Mouse (Mus musculus) kidney, embryonic 14.5 days (tissue): ENCODE data around the gene Gm45233. TPM values are rescaled to one million over a fixed set of nuclear protein-coding genes. Genes with fewer than 3 reads are reported as not detected.

Experiments
- ATAC-seq: fragments of 200-750 bp; cut with Nextera tagmentation; 2 replicates; pipeline ENCODE4 v1.8.0; 2017; ENCODE audit warnings: moderate number of reproducible peaks, mild to moderate bottlenecking, moderate TSS enrichment, moderate library complexity; ENCODE audit not compliant: low FRiP score, low TSS enrichment
- H3K27ac ChIP-seq: fragments of 300-500 bp; sonication (generic); 2 replicates; pipeline ENCODE4 v1.5.1; 2014; ENCODE audit warnings: low read depth, mild to moderate bottlenecking, low read length, moderate library complexity, mixed read lengths
- H3K27me3 ChIP-seq: fragments of 300-500 bp; sonication (generic); 2 replicates; pipeline ENCODE4 v1.6.1; 2014; ENCODE audit warnings: mild to moderate bottlenecking, low read length; ENCODE audit not compliant: control insufficient read depth, insufficient read depth
- H3K36me3 ChIP-seq: fragments of 300-500 bp; sonication (generic); 2 replicates; pipeline ENCODE4 v1.6.1; 2014; ENCODE audit warnings: low read length, mixed read lengths; ENCODE audit not compliant: control insufficient read depth, insufficient read depth
- H3K4me1 ChIP-seq: fragments of 300-500 bp; sonication (generic); 2 replicates; pipeline ENCODE4 v1.6.1; 2014; ENCODE audit warnings: low read length, mixed read lengths; ENCODE audit not compliant: control insufficient read depth, insufficient read depth
- H3K4me2 ChIP-seq: fragments of 300-500 bp; sonication (generic); replicated peaks from 2 replicates; pipeline ENCODE4 v1.6.1; 2014; ENCODE audit warnings: low read depth, mild to moderate bottlenecking, low read length
- H3K4me3 ChIP-seq: fragments of 300-500 bp; sonication (generic); 2 replicates; pipeline ENCODE4 v1.5.1; 2014; ENCODE audit warnings: mild to moderate bottlenecking, low read length
- H3K9ac ChIP-seq: fragments of 300-500 bp; sonication (generic); 2 replicates; pipeline ENCODE4 v1.6.1; 2014; ENCODE audit warnings: low read depth, mild to moderate bottlenecking, low read length, moderate library complexity
- H3K9me3 ChIP-seq: fragments of 300-500 bp; sonication (generic); 2 replicates; pipeline ENCODE4 v1.6.1; 2016; ENCODE audit warnings: low read length; ENCODE audit not compliant: control insufficient read depth
- WGBS: fragments of 180-500 bp; shearing (Covaris S2); extraction: QIAGEN DNeasy Blood & Tissue Kit; methylation state at CpG from one replicate; pipeline ENCODE4 v1.1.7; 2014; 5-methylcytosine and 5-hydroxymethylcytosine counted together
- polyA plus RNA-seq: library from polyadenylated mRNA; unstranded; fragments of >200 nt; fragmentation: Nextera tagmentation; extraction: Ambion mirVana; gene quantifications from 2 replicates; pipeline ENCODE4 v1.2.1, GENCODE M21; 2014

The Gm45233 gene
- polyA plus RNA-seq, 1 experiment from 2014 or later = 0.27 TPM

DNA sequence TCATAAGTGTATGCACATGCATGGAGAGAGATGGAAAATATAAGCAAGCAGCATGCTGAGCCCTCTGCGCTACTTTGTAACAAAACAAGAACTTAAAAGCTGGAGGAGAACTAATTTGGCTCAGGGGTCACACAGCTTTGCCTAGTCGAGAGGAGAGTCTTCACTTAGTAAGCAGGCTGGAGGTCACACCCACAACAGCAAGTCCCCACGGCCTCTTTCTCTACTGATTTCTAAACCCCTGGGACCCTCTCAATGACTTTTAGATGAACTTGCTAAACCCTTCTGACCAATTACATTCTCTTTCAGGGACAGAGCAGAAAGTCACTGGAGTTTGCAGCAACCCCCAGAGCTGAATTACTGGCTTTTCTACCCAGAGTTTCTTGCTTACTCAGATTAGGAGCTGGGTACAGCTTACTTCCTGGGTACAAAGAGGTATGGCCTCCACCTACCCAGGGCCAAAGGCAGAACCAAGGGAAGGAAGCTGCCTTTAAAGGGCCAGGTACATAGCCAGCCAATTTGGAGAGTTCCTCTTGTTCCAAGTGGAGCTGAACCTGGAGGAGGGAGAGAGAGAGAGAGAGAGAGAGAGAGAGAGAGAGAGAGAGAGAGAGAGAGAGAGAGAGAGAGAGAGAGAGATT lies 19.8 kb upstream of the Gm45233 start:
- ATAC-seq = no peak
- Histone ChIP-seq H3K9ac (no peak overlapping the region), H3K4me1 (no peaks in the 10 kb centered on the region), H3K4me3 (no peak overlapping the region), H3K9me3 (no peaks in the 10 kb centered on the region), H3K36me3 (no peaks in the 10 kb centered on the region), H3K4me2 (no peak overlapping the region), H3K27ac (no peak overlapping the region), H3K27me3 (no peaks in the 10 kb centered on the region)
- WGBS = 61% methylated on average over 3 of the region's 3 CpGs

DNA sequence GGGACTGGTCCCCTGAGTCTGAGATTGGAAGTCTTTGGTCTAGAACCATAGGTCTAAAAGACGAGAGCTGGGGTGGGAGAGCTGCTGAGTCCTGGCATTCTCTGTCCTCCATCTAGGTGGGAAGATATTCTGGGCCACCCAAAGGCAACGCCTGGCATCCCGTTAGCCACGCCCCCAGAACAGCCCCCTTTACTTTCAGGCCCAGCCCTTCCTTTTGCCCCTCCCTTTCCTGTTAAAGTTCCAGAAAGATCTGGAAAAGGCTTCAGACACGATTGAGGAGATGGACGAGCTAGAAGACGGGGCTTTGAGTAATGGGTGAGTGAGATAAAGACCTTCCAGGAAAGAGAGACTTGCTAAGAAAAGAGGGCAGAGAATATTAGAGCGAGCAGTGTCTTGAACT lies 16.5 kb upstream of the Gm45233 start, which contains the start of gene Lim2:
TSS of gene Lim2 (plus strand) at position 265 of the 400 bp plus-strand sequence.
- ATAC-seq = no peak
- WGBS = 88% methylated on average over 8 of the region's 8 CpGs
- Histone ChIP-seq H3K27me3 (no peaks in the 10 kb centered on the region), H3K9me3 (no peaks in the 10 kb centered on the region), H3K4me1 (no peaks in the 10 kb centered on the region), H3K9ac (no peak within 1 kb of the TSS), H3K36me3 (no peaks in the 10 kb centered on the region), H3K27ac (no peak within 1 kb of the TSS), H3K4me3 (no peak within 1 kb of the TSS), H3K4me2 (no peak within 1 kb of the TSS)

DNA sequence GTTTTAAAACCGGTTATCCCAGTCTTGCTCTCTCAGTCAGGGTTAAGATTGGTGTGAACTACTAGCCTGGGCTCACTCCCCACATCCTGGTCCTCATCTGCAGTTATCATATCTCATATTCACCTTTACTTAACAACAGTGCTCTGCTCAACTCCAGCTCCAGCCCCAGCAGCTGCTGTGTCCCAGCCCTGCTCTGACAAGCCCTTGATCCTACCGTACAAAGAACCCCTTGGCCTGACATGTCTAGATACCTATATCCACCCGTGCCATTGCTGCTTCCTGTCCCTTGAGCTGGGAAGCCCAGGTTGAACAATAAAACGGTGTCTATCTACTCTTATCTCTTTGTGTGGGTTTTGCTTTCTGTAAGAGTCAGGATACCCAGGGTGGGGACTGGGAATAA lies 14.4 kb upstream of the Gm45233 start:
- Histone ChIP-seq H3K27ac (no peak overlapping the region), H3K4me1 (no peaks in the 10 kb centered on the region), H3K9ac (no peak overlapping the region), H3K36me3 (no peaks in the 10 kb centered on the region), H3K9me3 (no peaks in the 10 kb centered on the region), H3K4me3 (no peak overlapping the region), H3K27me3 (no peaks in the 10 kb centered on the region), H3K4me2 (no peak overlapping the region)
- WGBS = 61% methylated on average over 4 of the region's 4 CpGs
- ATAC-seq = no peak

DNA sequence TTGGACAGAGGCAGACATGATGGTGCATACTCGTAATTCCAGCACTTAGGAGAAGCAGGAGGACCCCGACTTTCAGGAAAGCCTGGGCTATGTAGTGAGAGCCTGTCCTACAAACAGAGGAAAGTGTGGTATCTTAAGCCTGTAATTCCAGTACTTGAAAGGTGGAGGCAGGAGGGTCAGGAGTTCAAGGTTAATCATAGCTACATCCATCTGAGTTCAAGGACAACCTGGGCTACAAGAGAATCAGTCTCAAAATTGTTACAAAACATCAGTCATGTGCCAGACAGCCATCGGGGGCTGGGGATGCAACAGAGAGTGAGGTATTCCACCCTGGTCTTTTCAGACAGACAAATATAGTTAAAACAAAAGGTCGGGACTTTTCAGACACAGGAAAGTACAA lies 11.0 kb upstream of the Gm45233 start:
- Histone ChIP-seq H3K4me2 (no peak overlapping the region), H3K36me3 (no peaks in the 10 kb centered on the region), H3K4me1 (no peaks in the 10 kb centered on the region), H3K27me3 (no peaks in the 10 kb centered on the region), H3K4me3 (no peak overlapping the region), H3K9ac (no peak overlapping the region), H3K27ac (no peak overlapping the region), H3K9me3 (no peaks in the 10 kb centered on the region)
- no peak for ATAC-seq
- WGBS = 73% methylated on average over 4 of the region's 4 CpGs

- WGBS = 90% methylated on average over 5 of the region's 5 CpGs
- no peaks in the 10 kb centered on the region for H3K9me3 ChIP-seq
- ATAC-seq = no peak
Observed at GRCm38 (mm10) chr7:43434676-43435075, 9.3 kb upstream of the Gm45233 start.

GRCm38 (mm10) chr7:43436341-43437255 lies 7.3 kb upstream of the Gm45233 start, which contains the start of gene Nkg7:
Gene Nkg7 (plus strand): TSS chr7:43437073.
- no peak within 1 kb of the TSS for H3K9ac ChIP-seq
- WGBS = 65% methylated on average over 10 of the region's 10 CpGs
- H3K9me3 ChIP-seq = no peaks in the 10 kb centered on the region
- no peaks in the 10 kb centered on the region for H3K4me1 ChIP-seq
- no peaks in the 10 kb centered on the region for H3K27me3 ChIP-seq
- no peak within 1 kb of the TSS for H3K4me2 ChIP-seq
- H3K27ac ChIP-seq = no peak within 1 kb of the TSS
- no peaks in the 10 kb centered on the region for H3K36me3 ChIP-seq
- no peak within 1 kb of the TSS for H3K4me3 ChIP-seq
- no peak for ATAC-seq

More at GRCm38 (mm10) chr7:43434676-43435075, 9.3 kb upstream of the Gm45233 start:
- Histone ChIP-seq H3K4me1 (no peaks in the 10 kb centered on the region), H3K27ac (no peak overlapping the region), H3K36me3 (no peaks in the 10 kb centered on the region), H3K27me3 (no peaks in the 10 kb centered on the region), H3K9ac (no peak overlapping the region), H3K4me2 (no peak overlapping the region), H3K4me3 (no peak overlapping the region)

- WGBS = 86% methylated on average over 4 of the region's 4 CpGs
- ATAC-seq = no peak
Observed at GRCm38 (mm10) chr7:43438611-43439010, 5.3 kb upstream of the Gm45233 start.

DNA sequence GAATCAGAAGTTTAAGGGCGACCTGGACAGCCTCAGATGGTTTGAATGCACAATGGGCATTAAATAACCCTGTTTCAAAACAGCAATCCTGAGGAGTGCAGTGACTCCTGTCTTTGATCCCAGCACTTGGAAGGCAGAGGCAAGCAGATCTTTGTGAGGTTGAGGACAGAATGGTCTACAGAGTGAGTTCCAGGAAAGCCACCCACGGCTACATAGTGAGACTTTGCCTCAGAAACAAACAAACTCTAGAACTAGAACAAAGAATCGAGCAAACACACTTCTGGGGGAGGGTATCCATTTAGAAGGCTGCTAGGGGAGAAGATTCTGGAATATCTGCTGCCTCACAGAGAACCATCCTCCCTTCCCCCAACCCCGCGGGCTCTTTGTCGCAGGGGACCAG lies 3.4 kb upstream of the Gm45233 start, which contains the start of gene Cldnd2:
TSS of gene Cldnd2 (plus strand) at position 301 of the 400 bp plus-strand sequence.
- H3K9me3 ChIP-seq = no peaks in the 10 kb centered on the region
- H3K27me3 ChIP-seq = no peaks in the 10 kb centered on the region
- H3K4me3 ChIP-seq = no peak within 1 kb of the TSS
- WGBS = 81% methylated on average over 6 of the region's 6 CpGs
- H3K4me2 ChIP-seq = no peak within 1 kb of the TSS
- no peak for ATAC-seq
- no peak within 1 kb of the TSS for H3K27ac ChIP-seq
- no peaks in the 10 kb centered on the region for H3K36me3 ChIP-seq
- peaks cover 13% of the 10 kb centered on the region; the same call in 1 of the 2 replicates for H3K4me1 ChIP-seq
- no peak within 1 kb of the TSS for H3K9ac ChIP-seq

More at GRCm38 (mm10) chr7:43438611-43439010, 5.3 kb upstream of the Gm45233 start:
- no peak overlapping the region for H3K9ac ChIP-seq
- no peak overlapping the region for H3K4me2 ChIP-seq
- H3K4me1 ChIP-seq = 0 out of 2 replicates have a peak, but pooled peaks cover 5% of the 10 kb centered on the region
- no peak overlapping the region for H3K4me3 ChIP-seq
- no peaks in the 10 kb centered on the region for H3K9me3 ChIP-seq
- no peak overlapping the region for H3K27ac ChIP-seq
- no peaks in the 10 kb centered on the region for H3K36me3 ChIP-seq
- H3K27me3 ChIP-seq = no peaks in the 10 kb centered on the region

DNA sequence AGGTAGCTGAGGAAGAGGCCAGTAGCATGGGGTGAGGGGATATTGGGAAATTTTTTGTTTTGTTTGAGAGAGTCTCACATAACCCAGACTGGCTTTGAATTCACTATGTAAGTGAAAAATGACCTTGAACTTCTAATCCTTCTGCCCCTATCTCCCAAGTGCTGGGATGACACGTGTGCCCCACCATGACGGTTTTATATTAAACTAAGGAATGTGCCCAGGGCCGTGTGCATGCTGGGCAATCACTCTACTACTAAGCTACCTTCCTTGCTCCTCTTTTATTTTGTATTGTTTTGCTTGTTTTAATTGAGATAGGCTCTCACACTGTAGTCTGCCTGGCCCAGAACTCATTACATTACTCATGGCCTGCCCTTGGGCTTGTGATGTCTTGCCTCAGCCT lies 2.9 kb upstream of the Gm45233 start:
- WGBS = 86% methylated on average over 3 of the region's 3 CpGs
- H3K27ac ChIP-seq = no peak overlapping the region
- no peak overlapping the region for H3K9ac ChIP-seq
- H3K4me2 ChIP-seq = no peak overlapping the region
- no peak for ATAC-seq
- no peak overlapping the region for H3K4me3 ChIP-seq
- no peaks in the 10 kb centered on the region for H3K27me3 ChIP-seq
- peaks cover 13% of the 10 kb centered on the region; the same call in 1 of the 2 replicates for H3K4me1 ChIP-seq
- no peaks in the 10 kb centered on the region for H3K36me3 ChIP-seq
- H3K9me3 ChIP-seq = no peaks in the 10 kb centered on the region
